Comparison of ENCODE assay signal across 8 mouse cellular contexts in genomic region chr16:28928466-28928814, GRCm38 (mm10). TPM values are rescaled to one million over a fixed set of nuclear protein-coding genes. Genes with fewer than 3 reads are reported as not detected.
A peak's percentile ranks its signal among the peaks of the same experiment; 100 is the strongest.
DNase-seq lines count a peak whose midpoint lies in the region; ATAC-seq and TF ChIP-seq lines count a peak whose summit lies in the region.

No protein-coding gene starts in this region.

- H3K36me3 ChIP-seq in heart, embryonic 10.5 days, result peaks cover 3% of the 10 kb centered on the region; the same call in 1 of the 2 replicates
- H3K36me3 ChIP-seq in forebrain, embryonic 16.5 days (ENCODE audit: control insufficient read depth, insufficient read depth), result no peaks in the 10 kb centered on the region
- H3K36me3 ChIP-seq in lung, embryonic 15.5 days, result no peaks in the 10 kb centered on the region
- H3K36me3 ChIP-seq in stomach, embryonic 14.5 days (ENCODE audit: control insufficient read depth, insufficient read depth, low read length), result no peaks in the 10 kb centered on the region

- H3K9me3 ChIP-seq in heart, embryonic 10.5 days, result no peaks in the 10 kb centered on the region
- H3K9me3 ChIP-seq in forebrain, embryonic 16.5 days (ENCODE audit: control insufficient read depth, low read length), result no peaks in the 10 kb centered on the region
- H3K9me3 ChIP-seq in lung, embryonic 15.5 days, result no peaks in the 10 kb centered on the region
- no peaks in the 10 kb centered on the region for H3K9me3 ChIP-seq in stomach, embryonic 14.5 days (ENCODE audit: control insufficient read depth, low read depth, low read length)

- WGBS in heart, embryonic 10.5 days, result under 1% methylated on average over 10 of the region's 10 CpGs
- 2% methylated on average over 10 of the region's 10 CpGs for WGBS in forebrain, embryonic 16.5 days
- WGBS in lung, embryonic 15.5 days, result under 1% methylated on average over 10 of the region's 10 CpGs
- WGBS in stomach, embryonic 14.5 days, result under 1% methylated on average over 10 of the region's 10 CpGs

- ATAC-seq in forebrain, embryonic 16.5 days, result peak; percentile 50
- peak; percentile 52; the same call in 1 of the 2 replicates for ATAC-seq in lung, embryonic 15.5 days (ENCODE audit: borderline replicate concordance, extremely low read depth, low FRiP score, low TSS enrichment)
- ATAC-seq in stomach, embryonic 14.5 days (ENCODE audit: insufficient number of reproducible peaks, insufficient read depth, low FRiP score, low read depth), result peak; percentile 21; the same call in 1 of the 2 replicates

- peak overlapping the region; percentile 97 for H3K27ac ChIP-seq in heart, embryonic 10.5 days
- no peak overlapping the region for H3K27ac ChIP-seq in bone marrow macrophage, adult 2 months (ENCODE audit: insufficient read depth, low read depth, low read length)
- 0 out of 2 replicates have a peak overlapping the region, but pooled peaks have one; percentile 3 for H3K27ac ChIP-seq in forebrain, embryonic 16.5 days (ENCODE audit: low read length)
- H3K27ac ChIP-seq in lung, embryonic 15.5 days, result peak overlapping the region; percentile 90
- peak overlapping the region; percentile 92 for H3K27ac ChIP-seq in stomach, embryonic 14.5 days (ENCODE audit: low read length)

- TF ChIP-seq CTCF in bone marrow macrophage, adult 2 months (IDR thresholded peaks at IDR 0.05; ENCODE audit: low read depth, low read length), result no peak

- peak overlapping the region; percentile 86 for H3K4me3 ChIP-seq in heart, embryonic 10.5 days
- H3K4me3 ChIP-seq in bone marrow macrophage, adult 2 months (ENCODE audit: insufficient read depth, low read length), result peak overlapping the region; percentile 64
- peak overlapping the region; percentile 65 for H3K4me3 ChIP-seq in forebrain, embryonic 16.5 days (replicated peaks; ENCODE audit: low read length)
- peak overlapping the region; percentile 84 for H3K4me3 ChIP-seq in lung, embryonic 15.5 days
- H3K4me3 ChIP-seq in stomach, embryonic 14.5 days (ENCODE audit: low read depth, low read length), result peak overlapping the region; percentile 61

- H3K4me2 ChIP-seq in forebrain, embryonic 16.5 days (ENCODE audit: low read length), result peak overlapping the region; percentile 69
- H3K4me2 ChIP-seq in lung, embryonic 15.5 days, result peak overlapping the region; percentile 94
- H3K4me2 ChIP-seq in stomach, embryonic 14.5 days (replicated peaks; ENCODE audit: low read depth, low read length), result peak overlapping the region; percentile 64

- intact Hi-C loops in heart, postnatal 25 days (cut with DNase I), result no loop called here

- DNase-seq in heart, embryonic 10.5 days (ENCODE audit: low spot score), result peak; percentile 76
- DNase-seq in heart, postnatal 25 days (ENCODE audit: low spot score), result no peak
- DNase-seq in kidney, postnatal 14 days, result peak; percentile 40
- DNase-seq in thymus, postnatal 36 days, result no peak

- H3K27me3 ChIP-seq in heart, embryonic 10.5 days (ENCODE audit: insufficient read depth, poor library complexity, severe bottlenecking), result no peaks in the 10 kb centered on the region
- H3K27me3 ChIP-seq in forebrain, embryonic 16.5 days (replicated peaks; ENCODE audit: control insufficient read depth, insufficient read depth, low read length), result peaks cover 10% of the 10 kb centered on the region
- H3K27me3 ChIP-seq in lung, embryonic 15.5 days, result no peaks in the 10 kb centered on the region
- no peaks in the 10 kb centered on the region for H3K27me3 ChIP-seq in stomach, embryonic 14.5 days (ENCODE audit: control insufficient read depth, insufficient read depth, low read length)

- TF ChIP-seq POLR2A in bone marrow macrophage, adult 2 months (IDR thresholded peaks at IDR 0.05; ENCODE audit: borderline replicate concordance, low read depth, low read length), result no peak

- H3K9ac ChIP-seq in forebrain, embryonic 16.5 days (replicated peaks; ENCODE audit: low read depth, low read length), result peak overlapping the region; percentile 74
- H3K9ac ChIP-seq in lung, embryonic 15.5 days, result peak overlapping the region; percentile 80
- H3K9ac ChIP-seq in stomach, embryonic 14.5 days (replicated peaks; ENCODE audit: low read depth, low read length), result peak overlapping the region; percentile 82

- H3K4me1 ChIP-seq in heart, embryonic 10.5 days, result peaks cover 9% of the 10 kb centered on the region
- H3K4me1 ChIP-seq in bone marrow macrophage, adult 2 months (ENCODE audit: control insufficient read depth, insufficient read depth, low read length), result peaks cover 3% of the 10 kb centered on the region
- peaks cover 26% of the 10 kb centered on the region for H3K4me1 ChIP-seq in forebrain, embryonic 16.5 days (replicated peaks; ENCODE audit: control insufficient read depth, insufficient read depth, low read length)
- H3K4me1 ChIP-seq in lung, embryonic 15.5 days, result peaks cover 31% of the 10 kb centered on the region
- H3K4me1 ChIP-seq in stomach, embryonic 14.5 days (ENCODE audit: control insufficient read depth, insufficient read depth, low read length), result peaks cover 11% of the 10 kb centered on the region

RNA-seq across cellular contexts. Expression of gene Mb21d2, which starts 1.0 kb away (rescaled TPM):
- polyA plus RNA-seq in heart, embryonic 10.5 days (2016; fragmentation: Nextera tagmentation; extraction: Ambion mirVana), result 5.8 and 7.2 TPM in 2 replicates
- 1 to 10 TPM; 6.7 to 8.0 TPM for total RNA-seq in heart, postnatal 25 days (2021)
- 0.27 and 0.36 TPM in 2 replicates for polyA plus RNA-seq in bone marrow macrophage, adult 2 months (2012; ENCODE audit: insufficient read depth, insufficient read length, missing spikeins)
- 7.9 and 9.6 TPM in 2 replicates for polyA plus RNA-seq in forebrain, embryonic 16.5 days (2015; fragmentation: Nextera tagmentation; extraction: Ambion mirVana)
- 7.2 and 7.9 TPM in 2 replicates for polyA plus RNA-seq in lung, embryonic 15.5 days (2015; fragmentation: Nextera tagmentation; extraction: Ambion mirVana)
- 8.4 and 8.7 TPM in 2 replicates for polyA plus RNA-seq in stomach, embryonic 14.5 days (2014; fragmentation: Nextera tagmentation; extraction: Ambion mirVana)

Comparison
In these comparisons a context has a peak if more than half of its experiments do, and no peak if none do; other contexts are left out.
1. DNase-seq: peak in heart, embryonic 10.5 days (single experiment) and kidney, postnatal 14 days (single experiment); none in heart, postnatal 25 days (single experiment) and thymus, postnatal 36 days (0 of 2).
2. Peak in every context shown above with its lines, with median percentiles within 50 percentile points of each other: H3K4me3 ChIP-seq, ATAC-seq, H3K4me2 ChIP-seq and H3K9ac ChIP-seq.